Mouse (Mus musculus) embryonic facial prominence, embryonic 12.5 days (tissue): ENCODE data around the gene Dpf1. TPM values are rescaled to one million over a fixed set of nuclear protein-coding genes. Genes with fewer than 3 reads are reported as not detected.
A peak's percentile ranks its signal among the peaks of the same experiment; 100 is the strongest.

Experiments
- ATAC-seq: fragments of 200-750 bp; cut with Nextera tagmentation; 2 replicates; pipeline ENCODE4 v1.8.0; 2017; ENCODE audit not compliant: insufficient number of reproducible peaks, insufficient read depth, low FRiP score, low TSS enrichment
- H3K27ac ChIP-seq: fragments of 300-500 bp; sonication (generic); 2 replicates; pipeline ENCODE4 v1.5.1; 2016; ENCODE audit warnings: mild to moderate bottlenecking
- H3K27me3 ChIP-seq: fragments of 300-500 bp; sonication (generic); 2 replicates; pipeline ENCODE4 v1.6.1; 2016; ENCODE audit warnings: mild to moderate bottlenecking, moderate library complexity
- H3K36me3 ChIP-seq: fragments of 300-500 bp; sonication (generic); 2 replicates; pipeline ENCODE4 v1.6.1; 2016; ENCODE audit warnings: mild to moderate bottlenecking
- H3K4me1 ChIP-seq: fragments of 300-500 bp; sonication (generic); 2 replicates; pipeline ENCODE4 v1.6.1; 2016
- H3K4me2 ChIP-seq: fragments of 300-500 bp; sonication (generic); replicated peaks from 2 replicates; pipeline ENCODE4 v1.6.1; 2016; ENCODE audit warnings: mild to moderate bottlenecking, moderate library complexity
- H3K4me3 ChIP-seq: fragments of 300-500 bp; sonication (generic); 2 replicates; pipeline ENCODE4 v1.5.1; 2016; ENCODE audit warnings: mild to moderate bottlenecking
- H3K9ac ChIP-seq: fragments of 300-500 bp; sonication (generic); 2 replicates; pipeline ENCODE4 v1.6.1; 2016; ENCODE audit warnings: mild to moderate bottlenecking, moderate library complexity
- H3K9me3 ChIP-seq: fragments of 300-500 bp; sonication (generic); 2 replicates; pipeline ENCODE4 v1.6.1; 2016; ENCODE audit warnings: mild to moderate bottlenecking, moderate library complexity
- WGBS: fragments of 180-500 bp; shearing (Covaris S2); methylation state at CpG from one replicate; pipeline ENCODE4 v1.1.7; 2016; 5-methylcytosine and 5-hydroxymethylcytosine counted together
- polyA plus RNA-seq: library from polyadenylated mRNA; unstranded; fragments of >200 nt; fragmentation: Nextera tagmentation; extraction: Ambion mirVana; gene quantifications from 2 replicates; pipeline ENCODE4 v1.2.1, GENCODE M21; 2016

The Dpf1 gene
- polyA plus RNA-seq, 1 experiment from 2014 or later: 25.7 TPM

DNA sequence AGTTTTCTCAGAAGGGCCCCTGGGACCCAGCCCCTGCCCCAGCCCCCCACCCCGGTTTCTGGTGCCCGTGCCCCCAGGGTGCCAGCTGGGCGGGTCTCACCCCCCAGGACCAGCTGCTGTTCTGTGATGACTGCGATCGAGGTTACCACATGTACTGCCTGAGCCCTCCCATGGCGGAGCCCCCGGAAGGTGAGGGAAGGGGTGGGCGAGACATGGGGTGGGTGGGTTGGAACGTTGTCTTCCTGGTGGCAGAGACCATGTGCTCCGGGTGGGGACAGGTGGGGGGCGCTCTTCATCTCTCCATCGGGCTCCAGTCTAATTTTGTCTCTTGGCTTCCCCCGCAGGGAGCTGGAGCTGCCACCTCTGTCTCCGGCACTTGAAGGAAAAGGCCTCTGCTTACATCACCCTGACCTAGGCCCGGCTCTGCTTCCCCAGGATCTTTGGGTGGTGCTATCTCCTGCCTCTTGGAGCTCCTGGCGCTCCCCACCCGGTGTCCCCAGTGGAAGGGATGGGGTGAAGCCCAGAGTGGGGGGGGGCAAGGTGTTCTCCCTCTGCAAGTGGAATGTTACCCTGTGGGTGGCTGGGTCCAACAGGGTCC, 12.5 kb downstream of the Dpf1 start:
- H3K4me1 ChIP-seq: peaks cover 78% of the 10 kb centered on the region
- no peak for ATAC-seq

DNA sequence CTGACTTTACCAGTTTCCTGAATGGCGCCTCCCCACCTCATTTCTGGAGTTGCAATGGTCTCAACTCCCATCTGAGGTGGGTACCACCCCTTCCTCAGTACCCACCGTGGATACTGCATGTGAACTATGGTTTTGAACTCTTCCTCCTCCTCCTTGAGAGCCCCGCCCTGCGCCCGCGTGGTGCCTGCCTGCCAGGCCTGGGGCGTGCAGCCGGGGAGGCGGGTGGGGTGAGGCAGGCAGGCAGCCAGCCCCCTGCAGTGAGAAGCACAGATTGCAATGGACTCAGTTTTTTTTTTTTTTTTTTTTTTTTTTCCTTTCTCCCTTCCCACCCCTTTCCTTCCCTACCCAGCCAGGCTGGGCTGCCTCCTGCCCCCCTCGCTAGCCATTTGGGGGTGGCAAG, 13.2 kb downstream of the Dpf1 start:
- no peak overlapping the region for H3K4me3 ChIP-seq
- WGBS: 4% methylated on average over 10 of the region's 10 CpGs
- no peaks in the 10 kb centered on the region for H3K27me3 ChIP-seq
- no peaks in the 10 kb centered on the region for H3K9me3 ChIP-seq
- H3K4me1 ChIP-seq: peaks cover 81% of the 10 kb centered on the region
- peak; percentile 22; the same call in 1 of the 2 replicates for ATAC-seq
- no peaks in the 10 kb centered on the region for H3K36me3 ChIP-seq
- peak overlapping the region; percentile 95 for H3K27ac ChIP-seq
- H3K4me2 ChIP-seq: peak overlapping the region; percentile 44
- H3K9ac ChIP-seq: no peak overlapping the region

More for the DNA sequence above, 12.5 kb downstream of the Dpf1 start:
- Histone ChIP-seq H3K36me3 (no peaks in the 10 kb centered on the region), H3K27me3 (no peaks in the 10 kb centered on the region), H3K9ac (peak overlapping the region; percentile 33), H3K9me3 (no peaks in the 10 kb centered on the region), H3K4me2 (no peak overlapping the region; the same call in 1 of the 2 replicates), H3K27ac (peak overlapping the region; percentile 95), H3K4me3 (no peak overlapping the region)
- 65% methylated on average over 17 of the region's 17 CpGs for WGBS

DNA sequence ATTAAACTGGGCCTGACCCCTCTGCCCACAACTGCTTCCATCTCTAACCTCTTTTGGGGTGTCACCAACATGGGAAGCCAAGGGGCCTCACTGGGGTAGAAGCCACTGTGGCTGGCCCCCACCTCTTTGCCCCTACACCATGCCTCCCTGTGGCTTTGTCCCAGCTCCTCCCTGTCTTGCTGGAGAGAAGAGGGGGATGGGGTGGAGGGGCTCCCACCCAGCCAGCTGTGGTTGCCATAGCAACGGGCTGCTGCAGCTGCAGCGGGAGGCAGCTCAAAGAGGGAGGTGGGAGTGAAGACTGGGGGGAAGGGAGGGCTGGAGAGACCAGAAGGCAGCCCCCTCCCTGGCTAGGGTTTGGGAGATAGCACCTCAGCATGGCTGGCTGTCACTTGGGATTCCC, 13.8 kb downstream of the Dpf1 start:
- H3K4me2 ChIP-seq: peak overlapping the region; percentile 44
- no peaks in the 10 kb centered on the region for H3K27me3 ChIP-seq
- WGBS: 3% methylated on average over 2 of the region's 2 CpGs
- H3K4me1 ChIP-seq: peaks cover 83% of the 10 kb centered on the region
- 0 out of 2 replicates have a peak overlapping the region, but pooled peaks have one; percentile 15 for H3K9ac ChIP-seq
- H3K4me3 ChIP-seq: peak overlapping the region; percentile 10; the same call in 1 of the 2 replicates
- ATAC-seq: peak; percentile 61
- peak overlapping the region; percentile 95 for H3K27ac ChIP-seq
- H3K9me3 ChIP-seq: no peaks in the 10 kb centered on the region
- no peaks in the 10 kb centered on the region for H3K36me3 ChIP-seq

DNA sequence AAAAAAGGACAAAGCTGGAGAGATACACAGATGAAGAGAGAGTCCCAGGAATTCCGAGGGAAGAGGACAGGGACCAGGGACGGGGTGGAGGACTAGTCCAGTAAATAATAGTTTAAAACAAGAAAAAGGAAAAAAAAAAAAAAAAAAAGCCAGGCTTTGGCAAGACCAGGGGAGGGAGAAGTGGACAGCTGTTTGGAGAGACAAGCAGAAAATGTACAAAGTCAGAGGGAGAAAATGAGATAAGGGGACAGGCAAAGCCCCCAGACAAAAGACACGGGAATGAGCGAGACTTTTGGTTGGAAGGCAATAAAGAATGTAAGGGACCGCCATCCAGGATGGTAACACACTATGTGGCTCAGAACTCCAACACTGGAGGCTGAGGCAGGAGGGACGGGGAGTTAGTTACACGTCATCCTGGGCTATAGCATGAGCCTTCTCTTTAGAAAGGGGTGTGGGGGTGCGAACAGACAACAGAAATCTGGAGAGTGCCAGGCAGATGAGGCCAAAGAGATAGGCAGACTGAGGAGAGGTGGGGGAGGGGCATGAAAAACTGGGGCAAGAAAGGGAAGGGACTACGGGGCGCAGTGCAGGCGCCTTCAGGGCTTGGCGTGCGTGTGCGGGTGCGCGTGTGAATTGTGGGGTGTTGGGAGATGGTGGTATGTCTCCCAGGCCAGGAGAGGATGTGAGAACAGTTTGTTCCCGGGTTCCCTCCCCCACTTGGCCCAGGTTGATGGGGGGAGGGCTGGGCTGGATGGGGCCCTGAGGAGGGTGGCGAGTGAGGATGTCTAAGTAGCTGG, 14.6 kb downstream of the Dpf1 start:
- H3K36me3 ChIP-seq: no peaks in the 10 kb centered on the region
- H3K27ac ChIP-seq: peak overlapping the region; percentile 95
- WGBS: 5% methylated on average over 18 of the region's 18 CpGs
- no peaks in the 10 kb centered on the region for H3K9me3 ChIP-seq
- peaks cover 76% of the 10 kb centered on the region for H3K4me1 ChIP-seq
- peak overlapping the region; percentile 29; the same call in 1 of the 2 replicates for H3K9ac ChIP-seq
- H3K4me3 ChIP-seq: peak overlapping the region; percentile 28
- ATAC-seq: no peak
- H3K4me2 ChIP-seq: peak overlapping the region; percentile 44
- no peaks in the 10 kb centered on the region for H3K27me3 ChIP-seq

DNA sequence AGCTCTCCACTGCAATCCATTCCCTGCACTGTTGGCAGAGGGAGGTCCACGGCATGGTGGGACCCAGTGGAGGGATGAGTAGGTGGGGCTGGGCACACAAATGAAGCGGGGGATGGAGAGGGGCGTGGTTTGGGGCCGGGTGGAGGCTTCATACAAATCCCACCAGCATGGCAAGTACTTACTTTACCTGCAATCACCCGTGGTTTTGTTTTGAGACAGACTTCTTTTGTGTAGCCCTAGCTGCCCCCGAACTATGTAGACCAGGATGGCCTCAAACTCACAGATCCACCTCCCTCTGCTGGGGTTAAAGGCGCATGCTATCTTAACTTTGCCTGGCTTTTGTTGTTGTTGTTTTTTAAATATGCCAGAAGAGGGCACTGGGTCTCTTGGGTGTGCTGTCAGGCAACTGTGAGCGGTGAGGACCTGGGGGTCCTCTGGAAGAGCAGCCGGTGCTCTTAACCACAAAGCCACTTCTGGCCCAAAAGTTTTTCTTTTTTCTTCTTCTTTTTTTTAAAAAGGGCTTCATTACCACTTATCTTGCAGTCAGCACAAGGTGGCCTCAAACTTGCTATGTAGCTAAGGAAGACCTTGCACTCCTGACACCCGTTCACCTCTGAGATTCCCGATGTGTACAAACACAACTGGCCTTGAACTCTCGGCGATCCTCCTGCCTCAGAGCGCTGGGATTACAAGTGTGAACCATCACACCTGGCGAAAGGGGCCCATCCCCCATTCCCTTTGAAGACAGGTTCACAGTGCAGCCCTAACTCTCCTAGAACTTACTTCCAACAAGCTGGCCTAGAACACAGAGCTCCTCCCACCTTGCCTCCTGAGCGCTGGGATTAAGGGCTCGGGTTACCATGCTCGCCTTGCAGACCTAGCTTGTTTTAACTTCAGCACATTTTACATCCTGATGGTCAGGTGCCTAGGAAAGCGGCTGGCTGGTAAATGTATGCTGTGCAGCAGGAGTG, 15.9 kb downstream of the Dpf1 start:
- Histone ChIP-seq H3K9me3 (no peaks in the 10 kb centered on the region), H3K9ac (peak overlapping the region; percentile 29; the same call in 1 of the 2 replicates), H3K4me2 (peak overlapping the region; percentile 44), H3K4me1 (peaks cover 68% of the 10 kb centered on the region), H3K4me3 (peak overlapping the region; percentile 28), H3K27me3 (no peaks in the 10 kb centered on the region), H3K36me3 (peaks cover 9% of the 10 kb centered on the region), H3K27ac (peak overlapping the region; percentile 95)
- WGBS: 8% methylated on average over 19 of the region's 19 CpGs
- ATAC-seq: no peak

DNA sequence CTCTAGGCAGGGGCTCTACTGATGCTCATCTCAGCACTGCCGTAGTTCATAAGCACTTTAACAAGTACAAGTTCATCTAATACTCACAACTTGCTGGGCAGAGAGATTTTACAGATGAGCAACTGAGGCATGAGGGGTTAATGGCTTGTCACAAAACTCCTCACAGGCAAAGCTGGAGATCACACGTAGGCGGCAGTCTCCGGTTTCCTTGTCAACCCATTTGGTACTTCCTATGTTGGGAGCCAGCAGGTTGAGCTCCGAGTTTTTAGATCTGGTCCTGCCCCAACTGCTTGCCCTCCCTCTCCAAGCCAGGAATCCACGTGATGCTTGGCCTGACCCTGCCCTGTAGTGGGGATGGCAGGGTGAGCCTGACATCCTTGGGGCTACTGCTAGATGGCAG, 23.3 kb downstream of the Dpf1 start:
- no peak for ATAC-seq
- H3K27ac ChIP-seq: no peak overlapping the region
- H3K27me3 ChIP-seq: no peaks in the 10 kb centered on the region
- H3K9ac ChIP-seq: no peak overlapping the region
- H3K4me2 ChIP-seq: no peak overlapping the region
- no peaks in the 10 kb centered on the region for H3K9me3 ChIP-seq
- peaks cover 52% of the 10 kb centered on the region for H3K36me3 ChIP-seq
- H3K4me1 ChIP-seq: 0 out of 2 replicates have a peak, but pooled peaks cover under 1% of the 10 kb centered on the region
- no peak overlapping the region for H3K4me3 ChIP-seq
- WGBS: 87% methylated on average over 6 of the region's 6 CpGs

DNA sequence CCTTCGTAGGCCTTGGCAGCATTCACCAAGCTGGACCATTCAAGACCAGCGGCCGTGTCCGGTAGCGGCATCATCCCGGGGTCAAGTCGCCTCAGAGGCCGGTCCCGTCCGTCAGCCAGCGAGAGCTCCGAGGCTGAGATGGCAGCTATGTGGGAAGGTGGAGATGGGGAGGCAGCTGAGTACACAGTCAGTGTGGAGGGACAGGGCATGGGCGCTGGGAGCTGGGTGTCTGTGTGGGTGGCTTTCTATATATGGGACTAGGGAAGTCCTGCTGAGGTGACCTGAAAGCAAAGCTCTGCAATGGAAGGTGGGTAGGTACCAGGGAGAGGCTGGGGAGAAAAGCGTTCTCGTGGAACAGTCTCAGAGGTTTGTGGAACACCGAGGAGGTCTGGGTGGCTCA, 25.2 kb downstream of the Dpf1 start:
- WGBS: 95% methylated on average over 16 of the region's 16 CpGs
- H3K9me3 ChIP-seq: no peaks in the 10 kb centered on the region
- H3K4me1 ChIP-seq: no peaks in the 10 kb centered on the region
- H3K27ac ChIP-seq: no peak overlapping the region
- H3K9ac ChIP-seq: no peak overlapping the region
- peaks cover 52% of the 10 kb centered on the region for H3K36me3 ChIP-seq
- H3K27me3 ChIP-seq: no peaks in the 10 kb centered on the region
- no peak for ATAC-seq
- no peak overlapping the region for H3K4me2 ChIP-seq
- no peak overlapping the region for H3K4me3 ChIP-seq

DNA sequence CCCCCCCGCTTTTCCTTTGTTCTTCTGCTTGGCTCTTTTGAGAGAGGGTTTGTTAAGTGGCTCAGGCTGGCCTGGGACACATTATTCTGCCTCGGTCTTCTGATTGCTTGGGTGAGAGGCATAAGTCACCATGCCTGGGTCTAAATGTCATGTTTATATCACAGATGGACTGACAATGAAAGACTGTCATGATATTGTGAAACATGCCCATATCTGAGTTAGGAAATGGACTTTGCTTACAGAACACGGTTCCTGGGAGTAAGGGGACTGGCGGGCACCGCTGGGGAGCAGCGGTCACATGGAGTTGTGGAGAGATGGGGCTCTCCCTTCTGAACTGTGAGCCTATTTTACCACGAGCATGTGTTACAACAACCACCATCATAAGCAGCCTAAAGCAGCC, 30.4 kb downstream of the Dpf1 start:
- Histone ChIP-seq H3K9me3 (no peaks in the 10 kb centered on the region), H3K27me3 (no peaks in the 10 kb centered on the region), H3K27ac (no peak overlapping the region), H3K4me3 (no peak overlapping the region), H3K4me2 (no peak overlapping the region), H3K4me1 (no peaks in the 10 kb centered on the region), H3K9ac (no peak overlapping the region), H3K36me3 (peaks cover 34% of the 10 kb centered on the region)
- ATAC-seq: no peak
- WGBS: 65% methylated on average over 7 of the region's 7 CpGs

DNA sequence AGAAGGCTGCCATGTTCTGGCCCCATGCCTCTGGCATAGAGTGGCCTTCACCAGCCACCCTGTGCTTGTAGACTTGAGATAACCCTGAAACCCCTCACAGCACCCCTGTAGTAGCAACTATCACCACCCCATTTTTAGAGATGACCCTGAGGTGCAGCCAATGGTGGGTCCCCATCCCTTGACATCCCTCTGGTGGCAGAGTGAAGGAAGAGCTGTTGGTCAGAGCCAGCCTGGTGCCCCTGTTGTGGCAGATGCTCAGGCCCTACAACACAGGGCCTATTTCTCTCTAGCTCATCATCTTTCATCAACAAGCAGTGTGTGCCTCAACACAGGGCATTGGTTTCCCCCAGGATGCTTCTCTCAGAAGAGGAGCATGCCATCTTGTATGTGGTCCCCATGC, 31.5 kb downstream of the Dpf1 start:
- Histone ChIP-seq H3K9ac (no peak overlapping the region), H3K4me2 (no peak overlapping the region), H3K36me3 (peaks cover 23% of the 10 kb centered on the region), H3K27ac (no peak overlapping the region), H3K4me1 (no peaks in the 10 kb centered on the region), H3K27me3 (no peaks in the 10 kb centered on the region), H3K9me3 (no peaks in the 10 kb centered on the region), H3K4me3 (no peak overlapping the region)
- ATAC-seq: no peak

DNA sequence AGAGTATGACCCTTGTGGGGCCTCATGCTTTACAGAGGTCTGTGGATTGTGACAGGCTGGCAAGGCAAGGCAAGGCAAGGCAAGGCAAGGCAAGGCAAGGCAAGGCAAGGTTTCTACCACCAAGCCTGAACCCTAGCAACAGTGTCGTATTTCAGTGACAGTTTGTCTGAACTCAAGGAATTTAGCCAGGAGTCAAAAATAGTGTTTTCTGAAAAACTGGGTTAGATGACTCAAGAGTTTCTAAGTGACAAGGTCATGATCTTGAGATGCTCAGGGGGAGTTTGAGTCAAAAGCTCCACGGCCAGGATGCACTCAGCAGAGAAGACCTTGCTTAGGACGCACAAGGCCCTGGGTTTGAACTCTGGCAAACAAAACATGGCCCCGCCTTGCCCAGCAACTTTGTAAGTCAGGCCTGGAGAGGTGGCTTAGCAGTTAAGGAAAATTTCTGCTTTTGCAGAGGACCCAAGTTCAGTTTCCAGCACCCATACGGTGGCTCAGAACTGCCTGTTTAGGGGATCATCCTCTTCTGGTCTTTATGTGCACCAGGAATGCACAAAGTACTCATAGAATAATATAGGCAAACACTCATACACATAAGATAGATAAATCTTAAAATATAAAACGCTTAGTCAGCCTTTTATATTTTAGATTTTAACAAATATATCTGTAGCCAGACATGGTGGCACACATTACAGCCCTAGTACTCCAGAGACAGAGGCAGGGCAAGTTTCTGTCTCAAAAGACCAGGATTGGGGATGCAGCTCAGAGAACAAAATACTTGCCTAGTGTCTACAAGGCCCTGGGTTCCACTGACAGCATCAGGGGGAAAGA, 32.3 kb downstream of the Dpf1 start:
- no peak overlapping the region for H3K9ac ChIP-seq
- no peaks in the 10 kb centered on the region for H3K9me3 ChIP-seq
- WGBS: 64% methylated on average over 6 of the region's 6 CpGs
- H3K36me3 ChIP-seq: peaks cover 18% of the 10 kb centered on the region
- no peaks in the 10 kb centered on the region for H3K27me3 ChIP-seq
- no peak overlapping the region for H3K4me3 ChIP-seq
- ATAC-seq: no peak
- H3K4me2 ChIP-seq: no peak overlapping the region
- H3K27ac ChIP-seq: no peak overlapping the region
- H3K4me1 ChIP-seq: no peaks in the 10 kb centered on the region
